In the genomic region with DNA sequence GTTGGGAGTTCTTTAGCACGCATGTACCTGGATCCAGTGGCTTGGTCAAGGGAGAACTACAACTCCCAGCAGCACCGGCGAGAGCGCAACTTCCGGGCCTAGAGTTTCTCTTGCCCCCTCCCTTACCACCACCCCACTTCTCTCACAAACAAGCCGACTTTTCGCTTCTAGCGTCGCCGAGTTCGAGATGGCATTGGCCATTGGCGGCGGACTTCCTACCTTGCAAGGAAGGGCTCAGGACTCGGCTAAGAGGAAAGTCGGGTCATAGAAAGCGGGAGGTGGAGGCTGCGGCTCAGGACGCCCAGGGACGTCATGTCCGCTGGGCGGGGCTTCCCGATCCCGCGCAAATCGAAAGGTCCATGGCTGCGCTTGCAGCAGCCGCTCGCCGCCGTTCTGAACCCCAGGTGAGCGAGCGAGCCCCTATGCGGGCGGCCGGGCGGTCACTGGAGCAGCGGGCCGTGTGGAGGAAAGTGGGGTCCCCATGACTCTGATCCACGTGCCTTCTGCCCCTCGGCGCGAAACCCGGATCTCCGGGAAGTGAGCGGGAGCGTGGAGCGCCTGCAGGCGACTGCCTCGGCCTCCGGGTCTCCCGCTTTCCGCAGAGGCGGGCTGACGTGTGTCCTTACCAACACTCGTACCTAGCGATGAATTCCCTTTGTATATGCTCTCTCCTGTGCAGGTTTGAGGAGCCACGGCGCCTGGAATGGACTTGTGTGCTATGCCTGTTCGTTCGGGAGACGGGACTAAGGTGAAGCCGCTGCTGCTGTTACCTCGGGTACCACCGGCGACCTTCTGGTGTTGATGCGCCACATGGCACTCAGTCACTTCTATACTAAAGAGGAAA, we compare ENCODE assay signal across 8 mouse cellular contexts. TPM values are rescaled to one million over a fixed set of nuclear protein-coding genes. Genes with fewer than 3 reads are reported as not detected.
DNase-seq lines count a peak whose midpoint lies in the region; ATAC-seq and TF ChIP-seq lines count a peak whose summit lies in the region.

TSS of gene Exo1 (plus strand) at position 129 of the 844 bp plus-strand sequence.

- peak within 1 kb of the TSS; percentile 88 to 90 for H3K4me3 ChIP-seq in MEL (ENCODE audit: control insufficient read depth in 1 of 2, insufficient read depth in 1 of 2, low read depth in 2 of 2, low read length in 2 of 2)
- H3K4me3 ChIP-seq in cerebellum, adult 2 months (replicated peaks; ENCODE audit: insufficient read depth, low read depth, low read length), result peak within 1 kb of the TSS; percentile 96
- peak within 1 kb of the TSS; percentile 69 for H3K4me3 ChIP-seq in forebrain, postnatal 0 days (ENCODE audit: low read depth, low read length)
- H3K4me3 ChIP-seq in lung, embryonic 15.5 days, result peak within 1 kb of the TSS; percentile 92

- WGBS in cerebellum, adult 2 months, result under 1% methylated on average over 66 of the region's 66 CpGs
- under 1% methylated on average over 65 of the region's 66 CpGs for WGBS in forebrain, postnatal 0 days
- WGBS in lung, embryonic 15.5 days, result under 1% methylated on average over 66 of the region's 66 CpGs

- peak within 1 kb of the TSS; percentile 74 for H3K4me2 ChIP-seq in forebrain, postnatal 0 days (ENCODE audit: low read depth)
- H3K4me2 ChIP-seq in lung, embryonic 15.5 days, result peak within 1 kb of the TSS; percentile 62

- no peak for TF ChIP-seq CTCF in MEL (IDR thresholded peaks at IDR 0.05 in 2 of 3, conservative IDR thresholded peaks at IDR 0.05 in 1 of 3; ENCODE audit: control insufficient read depth in 1 of 3, insufficient read depth in 1 of 3, low read depth in 2 of 3, low read length in 3 of 3, poor library complexity in 1 of 3, severe bottlenecking in 1 of 3)
- no peak for TF ChIP-seq CTCF in cerebellum, adult 2 months (IDR thresholded peaks at IDR 0.05; ENCODE audit: borderline replicate concordance, insufficient read depth, low read depth, low read length)
- no peak for TF ChIP-seq CTCF in forebrain, postnatal 0 days (IDR thresholded peaks at IDR 0.05; ENCODE audit: low read depth)

- no peaks in the 10 kb centered on the region for H3K9me3 ChIP-seq in MEL (replicated peaks; ENCODE audit: insufficient read depth, low read length)
- no peaks in the 10 kb centered on the region for H3K9me3 ChIP-seq in forebrain, postnatal 0 days (ENCODE audit: low read length)
- no peaks in the 10 kb centered on the region for H3K9me3 ChIP-seq in lung, embryonic 15.5 days

- ATAC-seq in forebrain, postnatal 0 days, result peak; percentile 99
- ATAC-seq in lung, embryonic 15.5 days (ENCODE audit: borderline replicate concordance, extremely low read depth, low FRiP score, low TSS enrichment), result peak; percentile 97

- H3K27ac ChIP-seq in MEL (ENCODE audit: control insufficient read depth, low read depth, low read length), result peak within 1 kb of the TSS; percentile 98
- H3K27ac ChIP-seq in cerebellum, adult 2 months (ENCODE audit: insufficient read depth, low read length), result peak within 1 kb of the TSS; percentile 81
- H3K27ac ChIP-seq in forebrain, postnatal 0 days (ENCODE audit: low read depth, low read length), result peak within 1 kb of the TSS; percentile 81
- H3K27ac ChIP-seq in lung, embryonic 15.5 days, result peak within 1 kb of the TSS; percentile 96

- H3K27me3 ChIP-seq in MEL (ENCODE audit: control insufficient read depth in 1 of 2, insufficient read depth in 2 of 2, low read length in 2 of 2), result no peaks in the 10 kb centered on the region
- H3K27me3 ChIP-seq in cerebellum, adult 2 months (ENCODE audit: control insufficient read depth, insufficient read depth, low read length), result no peaks in the 10 kb centered on the region
- no peaks in the 10 kb centered on the region for H3K27me3 ChIP-seq in forebrain, postnatal 0 days (ENCODE audit: insufficient read depth, low read length)
- no peaks in the 10 kb centered on the region for H3K27me3 ChIP-seq in lung, embryonic 15.5 days

- peak; percentile 93 for DNase-seq in MEL (ENCODE audit: low read depth, low spot score)
- peak; percentile 84 to 93 for DNase-seq in cerebellum, adult 2 months
- DNase-seq in forebrain, postnatal 0 days, result peak; percentile 91
- peak; percentile 89 for DNase-seq in heart, postnatal 4 days
- peak; percentile 70 to 80 for DNase-seq in layer of hippocampus, adult 8-10 months (ENCODE audit: low spot score in 2 of 2)
- DNase-seq in ovary, adult 18-20 months (ENCODE audit: low spot score), result peak; percentile 62
- peak; percentile 88 for DNase-seq in thymus, postnatal 0 days (ENCODE audit: low spot score)

- H3K9ac ChIP-seq in MEL (ENCODE audit: control insufficient read depth, low read depth, low read length, poor library complexity, severe bottlenecking), result peak within 1 kb of the TSS; percentile 96
- H3K9ac ChIP-seq in forebrain, postnatal 0 days, result peak within 1 kb of the TSS; percentile 77
- peak within 1 kb of the TSS; percentile 79 for H3K9ac ChIP-seq in lung, embryonic 15.5 days

- TF ChIP-seq EP300 in MEL (IDR thresholded peaks at IDR 0.05; ENCODE audit: low read depth in 1 of 2, low read length in 2 of 2), result no peak

- peak; percentile 71 to 77; a peak in 2 of 4 replicates for TF ChIP-seq POLR2A in MEL (IDR thresholded peaks at IDR 0.05; ENCODE audit: control insufficient read depth in 1 of 2, insufficient read depth in 1 of 2, low read depth in 1 of 2, low read length in 2 of 2, poor library complexity in 1 of 2)
- TF ChIP-seq POLR2A in cerebellum, adult 2 months (IDR thresholded peaks at IDR 0.05; ENCODE audit: borderline replicate concordance, insufficient read depth, low read length), result no peak

- TF ChIP-seq RAD21 in MEL (IDR thresholded peaks at IDR 0.05; ENCODE audit: low read depth, low read length), result no peak

- H3K4me1 ChIP-seq in MEL (ENCODE audit: control insufficient read depth in 1 of 2, insufficient read depth in 2 of 2, low read length in 2 of 2), result peaks cover 5 to 18% of the 10 kb centered on the region in 2 experiments; a peak in 3 of 4 replicates
- no peaks in the 10 kb centered on the region for H3K4me1 ChIP-seq in cerebellum, adult 2 months (ENCODE audit: control insufficient read depth, insufficient read depth, low read length)
- no peaks in the 10 kb centered on the region for H3K4me1 ChIP-seq in forebrain, postnatal 0 days (ENCODE audit: insufficient read depth)
- peaks cover 22% of the 10 kb centered on the region for H3K4me1 ChIP-seq in lung, embryonic 15.5 days

- H3K79me2 ChIP-seq in MEL (ENCODE audit: control insufficient read depth, insufficient read depth, low read length, poor library complexity), result peaks cover 28% of the 10 kb centered on the region

- H3K36me3 ChIP-seq in MEL (ENCODE audit: control insufficient read depth in 1 of 2, insufficient read depth in 2 of 2, low read length in 2 of 2), result peaks cover 22 to 31% of the 10 kb centered on the region in 2 experiments
- H3K36me3 ChIP-seq in forebrain, postnatal 0 days (ENCODE audit: insufficient read depth), result no peaks in the 10 kb centered on the region
- peaks cover 25% of the 10 kb centered on the region for H3K36me3 ChIP-seq in lung, embryonic 15.5 days

TF ChIP-seq in MEL, 35 proteins besides CTCF, POLR2A, EP300 and RAD21 (continues in another document):
- TF ChIP-seq KAT2A (conservative IDR thresholded peaks at IDR 0.05; ENCODE audit: low read depth, low read length), result peak; percentile 86
- TF ChIP-seq MYB (IDR thresholded peaks at IDR 0.05; ENCODE audit: low read depth, low read length), result no peak
- no peak; the same call in 1 of the 2 replicates for TF ChIP-seq ZMIZ1 (IDR thresholded peaks at IDR 0.05; ENCODE audit: low read depth, low read length)
- TF ChIP-seq USF2 (IDR thresholded peaks at IDR 0.05; ENCODE audit: borderline replicate concordance in 1 of 2, insufficient read depth in 1 of 2, low read depth in 1 of 2, low read length in 2 of 2), result no peak
- no peak for TF ChIP-seq GABPA (IDR thresholded peaks at IDR 0.05; ENCODE audit: low read depth, low read length)
- TF ChIP-seq POLR2AphosphoS2 (IDR thresholded peaks at IDR 0.05; ENCODE audit: low read length), result peak; percentile 70; the same call in 1 of the 2 replicates
- TF ChIP-seq NRF1 (IDR thresholded peaks at IDR 0.05; ENCODE audit: insufficient read depth, low read depth, low read length, poor library complexity, severe bottlenecking), result 0 out of 2 replicates have a peak, but pooled peaks have one; percentile 41
- no peak for TF ChIP-seq MYC (IDR thresholded peaks at IDR 0.05; ENCODE audit: low read depth, low read length)
- no peak for TF ChIP-seq MEF2A (IDR thresholded peaks at IDR 0.05; ENCODE audit: extremely low read depth, insufficient replicate concordance, low read depth, low read length, poor library complexity, severe bottlenecking)
- TF ChIP-seq MAZ (IDR thresholded peaks at IDR 0.05; ENCODE audit: low read depth, low read length), result peak; percentile 94
- no peak for TF ChIP-seq ZKSCAN1 (IDR thresholded peaks at IDR 0.05; ENCODE audit: low read depth, low read length)
- TF ChIP-seq HCFC1 (IDR thresholded peaks at IDR 0.05; ENCODE audit: low read depth, low read length), result peak; percentile 99
- peak; percentile 64 for TF ChIP-seq MAX (IDR thresholded peaks at IDR 0.05; ENCODE audit: low read length)
- TF ChIP-seq ZNF384 (IDR thresholded peaks at IDR 0.05; ENCODE audit: low read depth, low read length), result no peak
- TF ChIP-seq SMC3 (IDR thresholded peaks at IDR 0.05; ENCODE audit: low read depth, low read length), result no peak
- TF ChIP-seq POLR2AphosphoS5 (IDR thresholded peaks at IDR 0.05; ENCODE audit: borderline replicate concordance, low read depth, low read length), result no peak
- no peak for TF ChIP-seq CHD1 (IDR thresholded peaks at IDR 0.05; ENCODE audit: low read depth, low read length)
- TF ChIP-seq SIN3A (IDR thresholded peaks at IDR 0.05; ENCODE audit: low read length), result peak; percentile 72; the same call in 1 of the 2 replicates
- no peak for TF ChIP-seq TAL1 (IDR thresholded peaks at IDR 0.05; ENCODE audit: low read length)
- TF ChIP-seq MAFK (IDR thresholded peaks at IDR 0.05; ENCODE audit: borderline replicate concordance, low read depth, low read length), result no peak
- 0 out of 2 replicates have a peak, but pooled peaks have one; percentile 40 for TF ChIP-seq TCF12 (IDR thresholded peaks at IDR 0.05; ENCODE audit: low read depth, low read length)

RNA-seq across cellular contexts. Expression of gene Exo1, which starts in this region (rescaled TPM):
- total RNA-seq in MEL (2012; rRNA removed), result 61.9 and 74.2 TPM in 2 replicates
- 1,000 to 10,000 TPM in 1 of 2 experiments, 10 to 100 TPM in 1; 82.9 to 1,192 TPM for polyA plus RNA-seq in MEL (2012; ENCODE audit: insufficient read depth in 1 of 2, insufficient read length in 2 of 2, low read depth in 1 of 2, low replicate concordance in 2 of 2, missing spikeins in 1 of 2)
- 0.32 and 0.49 TPM in 2 replicates for polyA plus RNA-seq in cerebellum, adult 2 months (2012; rRNA removed)
- total RNA-seq in forebrain, postnatal 0 days (2014; rRNA removed), result 1.7 and 8.6 TPM in 2 replicates
- polyA plus RNA-seq in forebrain, postnatal 0 days (2015; fragmentation: Nextera tagmentation; extraction: Ambion mirVana), result 2.1 TPM in 2 replicates
- total RNA-seq in heart, postnatal 4 days (2021), result 10 to 100 TPM; 10.2 to 14.5 TPM
- 1 to 10 TPM in 1 of 4 experiments, under 1 TPM in 3; 0.45 to 1.4 (median 0.78) TPM for total RNA-seq in layer of hippocampus, adult 8-10 months (2022)
- polyA plus RNA-seq in lung, embryonic 15.5 days (2015; fragmentation: Nextera tagmentation; extraction: Ambion mirVana), result 75.9 and 84.8 TPM in 2 replicates
- polyA plus RNA-seq in thymus, postnatal 0 days (2015; fragmentation: Nextera tagmentation; extraction: Ambion mirVana), result 57.9 and 64.6 TPM in 2 replicates

Comparison
In these comparisons a context has a peak if more than half of its experiments do, and no peak if none do; other contexts are left out.
1. Peak in every context shown above with its lines: DNase-seq, ATAC-seq, H3K4me3 ChIP-seq and H3K27ac ChIP-seq.
2. RNA of gene Exo1 (polyA plus RNA-seq): 82.9 to 1,192 TPM in MEL, 75.9 to 84.8 TPM in lung, embryonic 15.5 days and 57.9 to 64.6 TPM in thymus, postnatal 0 days; 2.1 TPM in forebrain, postnatal 0 days and 0.32 to 0.49 TPM in cerebellum, adult 2 months; every median in the first group is over 10 times any median in the second.
3. Peak in DNase-seq, H3K4me3 ChIP-seq and H3K27ac ChIP-seq in cerebellum, adult 2 months; RNA of the gene not detected or under 1 TPM.